Mouse (Mus musculus): ENCODE measurements at regions not wholly inside any gene's neighbourhood (a gene's known extent, or its start where the extent isn't known, plus 50 kb on each side); places are given as distances from the start of the nearest gene placed in this dataset.

DNA sequence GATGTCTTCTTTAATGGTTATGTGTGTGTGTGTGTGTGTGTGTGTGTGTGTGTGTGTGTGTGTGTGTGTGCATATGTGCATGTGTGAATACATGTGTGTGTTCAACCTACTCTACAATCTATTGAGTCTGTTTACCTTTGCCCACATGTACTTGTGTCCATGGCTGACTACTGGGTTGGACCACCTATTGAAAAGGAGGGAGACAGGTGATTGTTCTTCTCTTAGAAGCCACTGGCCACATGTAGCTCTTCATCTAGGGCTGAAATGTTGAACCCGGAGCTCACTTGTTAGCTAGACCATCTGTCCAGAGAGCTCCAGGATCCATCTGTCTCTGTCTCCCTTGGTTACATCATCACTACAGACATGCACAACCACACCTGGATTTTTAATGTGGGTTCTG is 141.8 kb upstream of the Jade1 start:
- Histone ChIP-seq H3K4me3 (ENCODE audit: low read depth, low read length) (no peak overlapping the region), H3K27me3 (ENCODE audit: control insufficient read depth, insufficient read depth, low read length) (no peaks in the 10 kb centered on the region), H3K36me3 (ENCODE audit: control insufficient read depth, insufficient read depth, low read length) (no peaks in the 10 kb centered on the region), H3K9ac (ENCODE audit: low read length) (no peak overlapping the region), H3K9me3 (ENCODE audit: control insufficient read depth, low read length) (no peaks in the 10 kb centered on the region), H3K4me1 (ENCODE audit: control insufficient read depth, insufficient read depth, low read length) (peaks cover 5% of the 10 kb centered on the region; the same call in 1 of the 2 replicates), H3K27ac (ENCODE audit: low read depth, low read length) (no peak overlapping the region), H3K4me2 (ENCODE audit: low read depth) (no peak overlapping the region)
- DNase-seq (ENCODE audit: low spot score) (no peak), ATAC-seq (ENCODE audit: insufficient read depth, low FRiP score, low TSS enrichment) (no peak)
- WGBS = 89% methylated on average over 1 of the region's 1 CpGs

DNA sequence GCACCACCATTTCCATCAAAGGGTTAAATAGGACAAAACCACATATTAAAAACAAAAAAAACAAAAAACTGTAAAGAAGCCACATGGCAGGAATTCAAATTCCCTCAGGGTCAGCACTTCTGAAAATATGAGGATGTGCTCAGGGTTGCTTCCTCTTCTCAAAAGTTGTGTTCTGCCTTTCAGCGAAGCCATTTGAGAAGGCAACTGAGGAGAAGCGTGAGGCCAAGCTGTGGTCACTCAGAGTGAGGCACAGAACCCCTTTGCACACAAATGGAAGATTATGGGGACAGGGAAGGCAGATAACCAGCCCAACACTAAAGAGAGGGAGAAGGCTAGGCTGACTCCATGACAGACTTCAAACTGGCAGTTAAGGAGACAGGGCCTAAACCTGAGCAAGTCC is 142.8 kb upstream of the Jade1 start:
- Histone ChIP-seq H3K36me3 (ENCODE audit: control insufficient read depth, insufficient read depth, low read length) (no peaks in the 10 kb centered on the region), H3K4me3 (ENCODE audit: low read depth, low read length) (no peak overlapping the region), H3K27ac (ENCODE audit: low read depth, low read length) (no peak overlapping the region), H3K9me3 (ENCODE audit: control insufficient read depth, low read length) (no peaks in the 10 kb centered on the region), H3K4me2 (ENCODE audit: low read depth) (no peak overlapping the region), H3K27me3 (ENCODE audit: control insufficient read depth, insufficient read depth, low read length) (no peaks in the 10 kb centered on the region), H3K9ac (ENCODE audit: low read length) (no peak overlapping the region), H3K4me1 (ENCODE audit: control insufficient read depth, insufficient read depth, low read length) (peaks cover 6% of the 10 kb centered on the region; the same call in 1 of the 2 replicates)
- WGBS = 77% methylated on average over 2 of the region's 2 CpGs
- DNase-seq (ENCODE audit: low spot score) (no peak), ATAC-seq (ENCODE audit: insufficient read depth, low FRiP score, low TSS enrichment) (no peak)

DNA sequence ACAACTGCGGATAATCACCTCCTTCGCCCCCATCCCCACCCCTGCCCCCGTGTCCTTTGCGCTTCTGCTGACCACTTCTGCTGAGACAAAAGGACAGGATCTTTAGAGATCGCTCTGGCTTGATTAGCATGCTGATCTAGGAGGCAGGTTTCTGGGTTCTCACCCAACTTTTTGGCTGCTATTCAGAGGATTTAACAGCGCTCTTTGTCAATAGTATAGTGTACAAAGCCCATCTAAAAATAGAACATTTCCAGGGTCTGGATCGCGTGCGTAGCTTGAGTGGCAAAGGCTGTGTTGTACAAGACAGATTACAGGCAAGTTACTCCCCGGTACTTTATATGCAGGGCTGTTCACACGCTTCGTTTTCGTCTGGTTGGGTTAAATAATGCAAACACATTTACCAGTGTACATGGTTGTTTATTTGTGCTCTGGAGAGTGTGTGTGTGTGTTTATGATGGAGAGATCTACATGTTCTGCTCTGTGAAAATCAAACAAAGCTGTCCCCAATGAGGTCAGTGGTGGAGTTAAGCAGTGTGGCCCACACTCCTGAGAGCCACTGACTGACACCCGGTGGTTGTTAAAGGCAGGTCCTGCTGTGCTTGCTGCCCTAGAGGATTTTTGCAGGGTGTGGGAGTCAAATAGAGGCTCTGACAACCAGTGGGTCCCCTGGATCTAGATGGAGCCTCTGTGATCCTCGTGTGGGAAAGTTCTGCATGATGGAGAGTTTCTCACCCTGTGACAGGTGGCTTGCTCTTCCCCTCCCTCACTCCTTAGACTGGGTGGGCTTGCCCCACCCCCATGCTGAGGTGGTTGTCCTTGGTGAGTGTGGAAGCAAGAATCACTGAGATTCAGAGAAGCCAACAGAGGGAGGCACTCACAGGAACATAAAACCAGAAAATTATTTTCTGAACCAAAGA is 146.5 kb upstream of the Jade1 start:
- 23% methylated on average over 15 of the region's 15 CpGs for WGBS
- Histone ChIP-seq H3K27me3 (ENCODE audit: control insufficient read depth, insufficient read depth, low read length) (no peaks in the 10 kb centered on the region), H3K4me3 (ENCODE audit: low read depth, low read length) (peak overlapping the region; percentile 33), H3K36me3 (ENCODE audit: control insufficient read depth, insufficient read depth, low read length) (no peaks in the 10 kb centered on the region), H3K27ac (ENCODE audit: low read depth, low read length) (no peak overlapping the region), H3K9me3 (ENCODE audit: control insufficient read depth, low read length) (no peaks in the 10 kb centered on the region), H3K9ac (ENCODE audit: low read length) (peak overlapping the region; percentile 60), H3K4me2 (ENCODE audit: low read depth) (peak overlapping the region; percentile 47), H3K4me1 (ENCODE audit: control insufficient read depth, insufficient read depth, low read length) (peaks cover 6% of the 10 kb centered on the region; the same call in 1 of the 2 replicates)
- peak; percentile 73 for ATAC-seq (ENCODE audit: insufficient read depth, low FRiP score, low TSS enrichment)
- DNase-seq (ENCODE audit: low spot score) = peak; percentile 32

GRCm38 (mm10) chr3:41408423-41408820 is 147.1 kb upstream of the Jade1 start:
- WGBS = 13% methylated on average over 14 of the region's 14 CpGs
- Histone ChIP-seq H3K9ac (ENCODE audit: low read length) (peak overlapping the region; percentile 60), H3K4me1 (ENCODE audit: control insufficient read depth, insufficient read depth, low read length) (peaks cover 6% of the 10 kb centered on the region; the same call in 1 of the 2 replicates), H3K27ac (ENCODE audit: low read depth, low read length) (no peak overlapping the region), H3K36me3 (ENCODE audit: control insufficient read depth, insufficient read depth, low read length) (no peaks in the 10 kb centered on the region), H3K9me3 (ENCODE audit: control insufficient read depth, low read length) (no peaks in the 10 kb centered on the region), H3K4me3 (ENCODE audit: low read depth, low read length) (peak overlapping the region; percentile 33), H3K4me2 (ENCODE audit: low read depth) (peak overlapping the region; percentile 47), H3K27me3 (ENCODE audit: control insufficient read depth, insufficient read depth, low read length) (no peaks in the 10 kb centered on the region)
- ATAC-seq (ENCODE audit: insufficient read depth, low FRiP score, low TSS enrichment) (peak; percentile 96), DNase-seq (ENCODE audit: low spot score) (peak; percentile 63)

DNA sequence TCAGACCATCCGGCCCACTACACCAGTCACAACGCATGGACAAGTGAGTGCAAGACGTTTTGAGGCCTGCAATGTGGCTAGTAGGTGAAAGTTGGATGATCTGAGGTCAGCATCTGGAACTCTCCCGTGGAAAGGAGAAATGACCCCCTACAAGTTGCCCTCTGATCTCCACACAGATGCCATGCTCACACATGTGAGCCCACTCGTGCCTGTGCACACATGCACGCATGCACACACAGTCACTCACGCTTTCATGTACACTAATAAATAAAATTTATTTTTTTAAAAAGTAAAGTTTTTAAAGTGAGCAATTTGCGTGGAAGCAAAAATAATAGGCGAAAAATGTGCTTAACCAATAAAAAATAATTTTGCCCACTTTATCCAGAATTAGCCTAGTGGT is 147.5 kb upstream of the Jade1 start:
- Histone ChIP-seq H3K4me2 (ENCODE audit: low read depth) (peak overlapping the region; percentile 47; the same call in 1 of the 2 replicates), H3K9ac (ENCODE audit: low read length) (no peak overlapping the region)

DNA sequence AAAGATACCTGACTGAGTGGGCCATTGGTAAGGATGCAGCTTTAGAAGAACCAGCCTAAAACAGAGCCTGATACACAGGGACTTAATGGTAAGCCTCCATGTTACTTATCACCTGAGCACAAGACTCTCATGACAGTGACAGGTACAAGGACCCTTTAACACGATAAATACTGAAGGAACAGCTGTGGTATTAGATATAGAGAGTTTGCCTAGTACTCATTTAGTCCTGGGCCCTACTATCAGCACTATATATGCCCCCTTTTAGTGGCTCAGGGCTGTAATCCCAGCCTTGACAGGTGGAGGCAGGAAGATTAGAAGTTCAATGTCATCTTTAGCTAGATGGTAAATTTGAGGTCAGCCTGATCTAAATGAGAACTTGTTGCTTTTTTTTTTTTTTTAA is 148.0 kb upstream of the Jade1 start:
- H3K4me2 ChIP-seq (ENCODE audit: low read depth) = no peak overlapping the region
- no peak overlapping the region for H3K9ac ChIP-seq (ENCODE audit: low read length)
- no peaks in the 10 kb centered on the region for H3K36me3 ChIP-seq (ENCODE audit: control insufficient read depth, insufficient read depth, low read length)
- WGBS = 73% methylated on average over 1 of the region's 1 CpGs
- H3K4me1 ChIP-seq (ENCODE audit: control insufficient read depth, insufficient read depth, low read length) = peaks cover 6% of the 10 kb centered on the region; the same call in 1 of the 2 replicates
- H3K4me3 ChIP-seq (ENCODE audit: low read depth, low read length) = no peak overlapping the region
- H3K27me3 ChIP-seq (ENCODE audit: control insufficient read depth, insufficient read depth, low read length) = no peaks in the 10 kb centered on the region
- ATAC-seq (ENCODE audit: insufficient read depth, low FRiP score, low TSS enrichment) (no peak), DNase-seq (ENCODE audit: low spot score) (no peak)
- no peak overlapping the region for H3K27ac ChIP-seq (ENCODE audit: low read depth, low read length)
- H3K9me3 ChIP-seq (ENCODE audit: control insufficient read depth, low read length) = no peaks in the 10 kb centered on the region

More for the DNA sequence above, 147.5 kb upstream of the Jade1 start:
- DNase-seq (ENCODE audit: low spot score) (no peak), ATAC-seq (ENCODE audit: insufficient read depth, low FRiP score, low TSS enrichment) (peak; percentile 25; the same call in 1 of the 2 replicates)
- Histone ChIP-seq H3K9me3 (ENCODE audit: control insufficient read depth, low read length) (no peaks in the 10 kb centered on the region), H3K27me3 (ENCODE audit: control insufficient read depth, insufficient read depth, low read length) (no peaks in the 10 kb centered on the region), H3K4me1 (ENCODE audit: control insufficient read depth, insufficient read depth, low read length) (peaks cover 6% of the 10 kb centered on the region; the same call in 1 of the 2 replicates), H3K27ac (ENCODE audit: low read depth, low read length) (no peak overlapping the region), H3K36me3 (ENCODE audit: control insufficient read depth, insufficient read depth, low read length) (no peaks in the 10 kb centered on the region), H3K4me3 (ENCODE audit: low read depth, low read length) (no peak overlapping the region)
- 79% methylated on average over 9 of the region's 9 CpGs for WGBS

DNA sequence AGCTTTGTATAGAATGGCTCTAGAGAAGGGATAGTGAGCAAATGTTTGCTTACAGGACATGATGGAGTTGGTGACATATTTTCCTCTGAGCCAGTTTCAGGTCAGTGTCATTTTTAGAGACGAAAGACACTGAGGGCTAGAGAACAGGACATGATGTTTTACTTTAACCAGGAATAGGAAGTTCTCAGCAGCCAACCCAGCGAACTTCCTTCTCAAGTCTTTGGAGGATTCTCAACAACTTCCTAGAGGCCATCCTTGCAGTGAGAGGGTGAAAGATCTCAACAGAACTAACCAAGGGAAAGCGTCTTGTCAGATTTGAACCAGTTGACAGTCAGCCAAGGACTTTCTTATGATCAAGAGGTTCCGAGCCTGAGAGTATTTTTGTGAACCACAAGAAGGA is 153.7 kb upstream of the Jade1 start:
- 93% methylated on average over 4 of the region's 4 CpGs for WGBS

DNA sequence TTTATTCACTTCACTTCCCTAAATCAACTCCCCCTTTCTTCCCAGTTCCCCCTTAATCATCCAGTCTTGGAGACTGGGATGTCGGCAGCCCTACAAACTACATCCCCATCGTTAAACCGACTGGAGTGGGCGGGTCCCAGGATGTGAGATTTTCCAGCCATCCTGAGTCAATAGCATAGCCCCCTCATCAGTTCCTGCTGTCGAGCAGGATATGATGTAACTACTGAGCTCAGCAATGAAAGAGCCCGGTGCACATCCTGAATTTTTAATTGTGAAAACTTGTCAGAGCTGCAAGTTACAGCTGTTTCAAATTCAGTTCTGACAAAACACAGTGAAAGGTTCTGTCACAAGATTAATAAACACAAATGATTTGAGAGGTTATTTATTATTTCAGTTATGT is 165.7 kb upstream of the Jade1 start:
- Histone ChIP-seq H3K9ac (ENCODE audit: low read length) (no peak overlapping the region), H3K4me3 (ENCODE audit: low read depth, low read length) (no peak overlapping the region), H3K4me1 (ENCODE audit: control insufficient read depth, insufficient read depth, low read length) (no peaks in the 10 kb centered on the region), H3K4me2 (ENCODE audit: low read depth) (no peak overlapping the region), H3K27me3 (ENCODE audit: control insufficient read depth, insufficient read depth, low read length) (no peaks in the 10 kb centered on the region), H3K36me3 (ENCODE audit: control insufficient read depth, insufficient read depth, low read length) (no peaks in the 10 kb centered on the region), H3K27ac (ENCODE audit: low read depth, low read length) (no peak overlapping the region), H3K9me3 (ENCODE audit: control insufficient read depth, low read length) (no peaks in the 10 kb centered on the region)
- DNase-seq (ENCODE audit: low spot score) (no peak), ATAC-seq (ENCODE audit: insufficient read depth, low FRiP score, low TSS enrichment) (no peak)
- WGBS = 68% methylated on average over 6 of the region's 6 CpGs

More for the DNA sequence above, 153.7 kb upstream of the Jade1 start:
- no peaks in the 10 kb centered on the region for H3K27me3 ChIP-seq (ENCODE audit: control insufficient read depth, insufficient read depth, low read length)
- no peak overlapping the region for H3K9ac ChIP-seq (ENCODE audit: low read length)
- H3K4me1 ChIP-seq (ENCODE audit: control insufficient read depth, insufficient read depth, low read length) = no peaks in the 10 kb centered on the region
- H3K4me2 ChIP-seq (ENCODE audit: low read depth) = no peak overlapping the region
- no peaks in the 10 kb centered on the region for H3K9me3 ChIP-seq (ENCODE audit: control insufficient read depth, low read length)
- H3K4me3 ChIP-seq (ENCODE audit: low read depth, low read length) = no peak overlapping the region
- no peak overlapping the region for H3K27ac ChIP-seq (ENCODE audit: low read depth, low read length)
- no peaks in the 10 kb centered on the region for H3K36me3 ChIP-seq (ENCODE audit: control insufficient read depth, insufficient read depth, low read length)
- ATAC-seq (ENCODE audit: insufficient read depth, low FRiP score, low TSS enrichment) (no peak), DNase-seq (ENCODE audit: low spot score) (no peak)

All from neural tube, embryonic 11.5 days (tissue).